Mouse (Mus musculus) G1E-ER4 (cell line): ENCODE data around the gene Gm20388. TPM values are rescaled to one million over a fixed set of nuclear protein-coding genes. Genes with fewer than 3 reads are reported as not detected.

Source experiments
- GATA1 ChIP-seq: IDR thresholded peaks from one replicate; pipeline ENCODE4 v1.8.0; 2012; ENCODE audit warnings: low read length, inconsistent platforms
- polyA plus RNA-seq: library from polyadenylated mRNA; stranded (reverse); fragments of >175 nt; gene quantifications from 2 replicates; pipeline ENCODE4 v1.2.3, GENCODE M21; 2012

Gene Gm20388
- polyA plus RNA-seq, 1 experiment = not detected

DNA sequence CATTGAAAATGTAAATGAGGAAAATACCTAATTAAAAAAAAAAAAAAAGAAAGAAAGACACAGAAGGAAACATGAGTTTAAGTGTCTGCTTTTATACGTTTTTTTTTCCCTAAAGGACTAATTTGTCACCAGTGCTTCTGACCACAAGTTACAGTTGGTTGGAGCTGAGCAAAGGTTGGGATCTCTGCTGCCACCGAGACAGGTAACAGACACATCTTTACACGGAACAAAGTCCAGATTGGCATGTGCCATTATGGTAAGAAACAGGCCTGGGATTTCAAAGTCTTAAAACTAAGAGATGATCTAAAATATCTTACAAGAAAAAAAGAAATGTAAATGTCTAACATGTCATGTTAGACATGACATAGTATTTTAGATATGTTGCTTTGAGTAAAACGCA, 3136.1 kb downstream of the Gm20388 start:
- TF ChIP-seq GATA1 = no peak

GRCm38 (mm10) chr8:123047827-123048226, 3137.2 kb downstream of the Gm20388 start:
- no peak for TF ChIP-seq GATA1

GRCm38 (mm10) chr8:123048402-123048801, 3137.8 kb downstream of the Gm20388 start:
- no peak for TF ChIP-seq GATA1

DNA sequence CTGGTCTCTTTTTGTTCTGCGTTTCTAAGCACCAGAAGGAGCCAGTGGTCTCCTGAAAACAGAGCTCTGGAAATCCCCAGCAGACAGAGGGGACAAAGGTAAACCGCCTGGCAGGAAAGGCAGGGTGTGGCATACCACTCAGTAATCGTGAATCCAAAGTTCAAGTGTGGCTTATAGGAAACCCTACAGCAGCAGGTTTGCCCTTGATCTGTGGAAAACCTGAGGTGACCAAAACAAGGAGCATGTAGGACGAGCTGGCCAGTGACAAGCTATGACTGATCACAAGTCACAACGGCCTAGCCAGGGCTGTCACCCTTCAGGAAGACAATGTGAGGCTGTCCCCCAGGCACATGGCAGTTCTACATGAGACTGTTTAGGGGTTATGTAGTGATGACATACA, 3140.8 kb downstream of the Gm20388 start:
- TF ChIP-seq GATA1 = no peak

DNA sequence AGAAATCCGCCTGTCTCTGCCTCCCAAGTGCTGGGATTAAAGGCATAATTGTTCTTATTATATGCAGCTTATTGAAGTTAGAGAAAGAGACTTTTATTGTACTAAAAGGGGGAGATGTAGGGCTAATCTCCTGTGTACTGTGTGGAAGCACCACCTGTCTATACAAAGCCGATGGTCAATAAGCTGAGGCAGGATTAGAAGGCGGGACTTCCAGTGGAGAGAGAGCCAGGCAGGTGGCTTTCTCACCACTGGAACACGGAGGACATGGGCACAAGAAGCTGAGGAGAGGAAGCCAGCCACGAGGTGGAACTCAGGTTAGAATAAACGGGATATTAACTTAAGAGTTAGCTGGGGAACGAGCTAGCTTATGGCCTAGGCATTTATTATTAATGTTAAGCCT, 3152.1 kb downstream of the Gm20388 start, which contains the start of gene Spg7:
Gene Spg7, plus strand, starts transcription at position 222 of the 400 bp plus-strand sequence.
- no peak for TF ChIP-seq GATA1

GRCm38 (mm10) chr8:123064072-123064471, 3153.4 kb downstream of the Gm20388 start:
- TF ChIP-seq GATA1 = no peak

- TF ChIP-seq GATA1 = no peak
Observed at GRCm38 (mm10) chr8:123064809-123065213, 3154.2 kb downstream of the Gm20388 start.

- TF ChIP-seq GATA1 = no peak
Observed at GRCm38 (mm10) chr8:123065214-123066100, 3154.8 kb downstream of the Gm20388 start.

DNA sequence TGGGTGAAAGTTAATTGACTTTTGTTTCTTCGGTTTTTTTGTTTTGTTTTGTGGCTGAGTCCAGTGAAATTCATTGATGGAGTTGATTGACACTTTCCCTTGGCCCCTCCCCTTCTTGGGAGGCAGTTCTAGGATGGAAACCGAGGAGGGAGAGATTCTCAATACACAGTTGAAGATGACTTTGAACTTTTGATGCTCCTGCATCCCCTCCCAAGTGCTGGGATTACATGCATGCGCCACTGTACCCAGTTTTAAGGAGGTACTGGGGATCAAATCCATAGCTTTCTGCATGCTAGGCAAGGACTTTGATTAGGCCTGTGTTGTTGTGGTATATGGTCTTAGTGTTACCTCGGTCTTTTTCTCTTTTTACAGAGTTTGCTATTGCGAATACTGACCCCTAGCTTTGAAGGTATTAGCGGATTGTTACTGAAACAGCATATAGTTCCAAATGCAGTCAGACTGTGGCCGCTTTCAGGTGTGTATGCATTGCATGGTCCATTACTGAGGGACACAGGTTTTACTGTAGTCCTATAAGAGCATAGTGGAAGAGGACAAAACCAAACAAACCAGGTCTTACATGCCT, 3155.6 kb downstream of the Gm20388 start:
- no peak for TF ChIP-seq GATA1

GRCm38 (mm10) chr8:123071176-123071575, 3160.5 kb downstream of the Gm20388 start:
- TF ChIP-seq GATA1 = no peak

DNA sequence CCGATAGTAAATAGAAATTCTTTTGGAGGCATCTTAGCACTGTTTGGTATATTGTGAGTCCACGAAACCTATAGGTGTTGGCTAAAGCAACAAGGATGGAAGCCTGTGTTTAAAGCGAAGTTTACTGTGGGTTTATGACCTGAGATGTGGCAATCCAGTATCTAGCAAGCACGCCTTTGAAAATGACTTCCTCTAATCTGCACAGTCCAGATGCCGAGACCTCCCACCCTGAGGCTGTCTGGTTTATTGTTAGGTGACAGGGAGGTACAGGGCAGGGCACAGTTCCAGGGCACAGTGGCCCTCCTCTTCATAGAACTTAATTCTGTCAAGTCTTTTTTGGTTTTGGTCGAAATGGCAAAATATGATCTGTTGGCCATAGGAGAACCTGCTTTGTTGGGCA, 3166.6 kb downstream of the Gm20388 start:
- no peak for TF ChIP-seq GATA1

- no peak for TF ChIP-seq GATA1
Observed at GRCm38 (mm10) chr8:123082993-123083392, 3172.4 kb downstream of the Gm20388 start.

GRCm38 (mm10) chr8:123083610-123084009, 3173.0 kb downstream of the Gm20388 start:
- TF ChIP-seq GATA1 = no peak

DNA sequence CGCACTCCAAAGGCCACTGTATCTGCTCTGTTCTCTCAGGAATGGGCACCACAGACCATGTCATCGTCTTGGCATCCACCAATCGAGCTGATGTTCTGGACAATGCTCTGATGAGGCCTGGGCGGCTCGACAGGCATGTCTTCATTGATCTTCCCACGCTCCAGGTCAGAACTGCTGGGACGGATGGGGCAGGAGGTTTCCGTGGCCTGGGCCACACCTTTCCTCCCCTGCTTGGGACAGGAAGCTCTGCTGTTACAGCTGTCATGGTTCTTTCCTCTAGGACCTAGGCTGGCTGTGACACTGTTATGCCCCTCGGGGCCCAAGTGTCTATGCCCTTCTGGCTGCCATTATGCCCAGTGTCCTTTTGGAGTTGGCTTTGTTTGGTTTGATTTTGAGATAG, 3176.6 kb downstream of the Gm20388 start:
- no peak for TF ChIP-seq GATA1

- TF ChIP-seq GATA1 = no peak
Observed at GRCm38 (mm10) chr8:123097216-123097615, 3186.6 kb downstream of the Gm20388 start.

- no peak for TF ChIP-seq GATA1
Observed at GRCm38 (mm10) chr8:123097786-123098584, 3187.3 kb downstream of the Gm20388 start.
